Mouse (Mus musculus): ENCODE measurements around the gene Mrps25. TPM values are rescaled to one million over a fixed set of nuclear protein-coding genes. Genes with fewer than 3 reads are reported as not detected.

The Mrps25 gene
- polyA plus RNA-seq (2016; fragmentation: Nextera tagmentation; extraction: Ambion mirVana) = 69.3 and 70.5 TPM in 2 replicates

DNA sequence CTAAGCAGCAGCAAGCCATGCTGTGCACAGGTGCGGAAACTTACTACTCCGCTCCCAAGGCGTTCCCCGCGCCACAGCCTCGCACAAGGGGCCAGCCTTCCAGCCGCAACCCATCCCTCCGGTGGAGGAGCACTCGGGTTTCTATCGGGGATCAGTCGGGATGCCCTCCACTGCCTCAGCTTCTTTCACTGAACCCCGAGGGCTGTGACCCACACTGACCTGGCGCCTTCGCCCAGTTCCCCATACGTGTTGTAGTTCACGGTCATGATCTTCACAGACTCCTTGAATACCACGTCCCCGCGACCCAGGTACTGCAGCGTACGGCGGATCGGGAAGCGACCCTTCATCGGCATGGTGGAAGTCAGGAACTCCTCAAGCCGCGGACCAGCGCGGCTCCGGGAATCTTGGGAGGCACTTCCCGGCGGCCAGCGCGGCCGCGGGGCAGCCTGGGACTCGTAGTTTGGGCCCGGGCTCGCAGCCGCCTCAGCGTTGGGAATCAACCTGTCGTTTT lies at the start of gene Mrps25:
Gene Mrps25, minus strand, starts transcription at position 413 of the 511 bp plus-strand sequence.
- under 1% methylated on average over 42 of the region's 42 CpGs for WGBS (ENCODE audit: insufficient replicate concordance)
- H3K27ac ChIP-seq = peak within 1 kb of the TSS; percentile 55

DNA sequence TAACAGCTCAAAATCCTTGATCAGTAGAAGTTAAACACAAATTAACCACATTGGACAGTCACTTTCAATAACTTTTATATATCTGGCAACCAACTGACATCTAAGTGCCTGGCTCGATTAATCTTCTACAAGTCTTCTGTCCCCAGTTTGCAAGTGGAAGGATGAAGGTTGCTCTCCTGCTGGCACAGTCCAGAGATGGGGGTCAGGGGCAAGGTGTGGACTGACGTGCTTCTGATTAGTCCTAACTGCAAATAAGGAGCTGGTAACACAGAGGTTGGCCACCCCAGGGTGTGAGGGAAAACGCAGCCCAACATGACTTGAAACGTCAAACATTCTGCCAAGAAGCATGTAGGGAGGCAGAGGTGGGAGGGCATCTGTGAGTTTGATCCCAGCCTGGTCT lies 47.9 kb upstream of the Mrps25 start:
- Histone ChIP-seq H3K4me3 (no peak overlapping the region), H3K9me3 (replicated peaks) (no peaks in the 10 kb centered on the region), H3K27ac (no peak overlapping the region), H3K9ac (no peak overlapping the region), H3K4me1 (no peaks in the 10 kb centered on the region), H3K36me3 (no peaks in the 10 kb centered on the region), H3K4me2 (no peak overlapping the region), H3K27me3 (replicated peaks) (no peaks in the 10 kb centered on the region)
- 55% methylated on average over 4 of the region's 4 CpGs for WGBS (ENCODE audit: insufficient replicate concordance)
- ATAC-seq = no peak

More for the DNA sequence above, at the start of gene Mrps25:
- Histone ChIP-seq H3K9me3 (replicated peaks) (no peaks in the 10 kb centered on the region), H3K9ac (peak within 1 kb of the TSS; percentile 83), H3K4me3 (peak within 1 kb of the TSS; percentile 88), H3K27me3 (replicated peaks) (no peaks in the 10 kb centered on the region), H3K4me2 (peak within 1 kb of the TSS; percentile 87), H3K4me1 (peaks cover 39% of the 10 kb centered on the region), H3K36me3 (peaks cover 53% of the 10 kb centered on the region)
- peak; percentile 88 for ATAC-seq

- no peaks in the 10 kb centered on the region for H3K27me3 ChIP-seq (replicated peaks)
- no peak for ATAC-seq
- 43% methylated on average over 1 of the region's 1 CpGs for WGBS (ENCODE audit: insufficient replicate concordance)
- H3K4me1 ChIP-seq = no peaks in the 10 kb centered on the region
- no peak overlapping the region for H3K27ac ChIP-seq
- H3K4me2 ChIP-seq = no peak overlapping the region
- no peak overlapping the region for H3K9ac ChIP-seq
- no peaks in the 10 kb centered on the region for H3K9me3 ChIP-seq (replicated peaks)
- no peak overlapping the region for H3K4me3 ChIP-seq
- H3K36me3 ChIP-seq = no peaks in the 10 kb centered on the region
Observed at GRCm38 (mm10) chr6:92231356-92231755, 47.5 kb upstream of the Mrps25 start.

DNA sequence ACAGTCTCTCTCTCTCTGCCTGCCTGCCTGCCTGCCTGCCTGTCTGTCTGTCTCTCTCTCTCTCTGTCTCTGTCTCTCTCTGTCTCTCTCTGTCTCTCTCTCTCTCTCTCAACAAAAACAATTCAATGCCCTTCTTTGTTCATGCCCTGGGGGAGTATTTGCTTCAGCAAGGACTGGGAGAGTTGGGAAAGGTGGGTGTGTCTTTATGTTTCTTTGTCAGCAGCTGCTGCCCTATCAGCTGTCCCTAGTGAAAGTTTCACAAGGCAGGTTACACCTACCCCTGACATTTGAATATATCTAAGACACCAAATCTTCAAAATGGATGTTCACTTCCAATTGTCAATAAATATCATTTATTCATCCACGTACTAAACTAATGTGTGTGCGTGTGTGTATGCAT lies 45.8 kb upstream of the Mrps25 start:
- ATAC-seq = no peak
- no peaks in the 10 kb centered on the region for H3K4me1 ChIP-seq
- H3K9me3 ChIP-seq (replicated peaks) = no peaks in the 10 kb centered on the region
- no peak overlapping the region for H3K4me2 ChIP-seq
- no peak overlapping the region for H3K27ac ChIP-seq
- H3K36me3 ChIP-seq = no peaks in the 10 kb centered on the region
- no peak overlapping the region for H3K4me3 ChIP-seq
- 70% methylated on average over 2 of the region's 2 CpGs for WGBS (ENCODE audit: insufficient replicate concordance)
- no peaks in the 10 kb centered on the region for H3K27me3 ChIP-seq (replicated peaks)
- H3K9ac ChIP-seq = no peak overlapping the region

- Histone ChIP-seq H3K9me3 (replicated peaks) (no peaks in the 10 kb centered on the region), H3K27me3 (replicated peaks) (no peaks in the 10 kb centered on the region), H3K9ac (no peak overlapping the region), H3K36me3 (no peaks in the 10 kb centered on the region), H3K27ac (no peak overlapping the region), H3K4me1 (no peaks in the 10 kb centered on the region), H3K4me2 (no peak overlapping the region), H3K4me3 (no peak overlapping the region)
- no peak for ATAC-seq
Observed at GRCm38 (mm10) chr6:92229103-92229502, 45.3 kb upstream of the Mrps25 start.

DNA sequence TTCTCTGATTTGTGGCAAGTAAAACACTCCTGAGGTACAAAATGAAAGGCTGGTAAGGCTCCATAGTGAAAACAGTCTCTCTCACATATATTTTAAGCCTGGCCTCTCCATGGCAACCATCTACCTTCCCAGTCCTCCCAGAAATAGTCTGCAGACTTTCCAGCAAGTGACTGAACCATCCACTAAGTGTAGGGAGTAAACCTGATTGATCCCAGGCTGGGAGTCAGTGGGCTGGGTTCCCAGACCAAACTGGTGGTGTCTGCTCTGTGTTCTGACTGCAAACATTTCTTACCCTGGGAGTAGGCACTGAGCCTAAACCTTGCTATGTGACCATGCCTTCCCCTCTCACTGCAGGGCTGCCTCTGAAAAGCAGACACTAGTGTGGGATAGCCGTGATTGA lies 41.1 kb upstream of the Mrps25 start:
- WGBS (ENCODE audit: insufficient replicate concordance) = 65% methylated on average over 1 of the region's 1 CpGs
- ATAC-seq = no peak

DNA sequence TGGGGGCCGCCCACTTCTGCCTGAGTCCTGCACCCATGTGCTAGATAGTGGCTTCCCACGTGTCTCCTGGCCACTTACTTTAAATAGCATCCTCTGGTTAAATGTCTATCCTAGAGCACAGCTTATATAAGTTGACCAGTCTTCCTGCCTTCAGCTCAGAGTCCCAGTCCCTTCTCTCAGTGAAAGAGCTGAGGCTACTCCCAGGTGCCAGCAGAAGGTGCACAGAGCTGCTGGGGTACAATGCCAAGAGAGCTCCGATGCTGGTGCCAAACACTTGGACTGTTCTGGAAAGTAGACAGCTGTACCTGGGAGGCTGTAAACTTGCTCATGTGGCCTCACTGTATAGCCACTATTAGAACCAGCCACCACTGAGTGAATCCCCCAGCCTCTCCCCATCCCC lies 38.2 kb upstream of the Mrps25 start:
- no peaks in the 10 kb centered on the region for H3K4me1 ChIP-seq
- no peak overlapping the region for H3K4me3 ChIP-seq
- no peaks in the 10 kb centered on the region; the same call in 1 of the 2 replicates for H3K27me3 ChIP-seq (replicated peaks)
- H3K27ac ChIP-seq = no peak overlapping the region
- no peak overlapping the region for H3K4me2 ChIP-seq
- H3K9me3 ChIP-seq (replicated peaks) = no peaks in the 10 kb centered on the region
- ATAC-seq = no peak
- H3K36me3 ChIP-seq = no peaks in the 10 kb centered on the region
- WGBS (ENCODE audit: insufficient replicate concordance) = 60% methylated on average over 3 of the region's 3 CpGs
- H3K9ac ChIP-seq = no peak overlapping the region

More for the DNA sequence above, 41.1 kb upstream of the Mrps25 start:
- Histone ChIP-seq H3K27ac (no peak overlapping the region), H3K4me3 (no peak overlapping the region), H3K4me2 (no peak overlapping the region), H3K9ac (no peak overlapping the region), H3K36me3 (no peaks in the 10 kb centered on the region), H3K9me3 (replicated peaks) (no peaks in the 10 kb centered on the region), H3K4me1 (no peaks in the 10 kb centered on the region), H3K27me3 (replicated peaks) (no peaks in the 10 kb centered on the region; the same call in 1 of the 2 replicates)

- H3K4me2 ChIP-seq = no peak overlapping the region
- H3K9me3 ChIP-seq (replicated peaks) = no peaks in the 10 kb centered on the region
- H3K4me3 ChIP-seq = no peak overlapping the region
- ATAC-seq = 0 out of 2 replicates have a peak, but pooled peaks have one; percentile 55
- no peaks in the 10 kb centered on the region for H3K4me1 ChIP-seq
- no peaks in the 10 kb centered on the region; the same call in 1 of the 2 replicates for H3K27me3 ChIP-seq (replicated peaks)
- H3K36me3 ChIP-seq = no peaks in the 10 kb centered on the region
- no peak overlapping the region for H3K27ac ChIP-seq
- 74% methylated on average over 6 of the region's 6 CpGs for whole genome bisulfite sequencing (ENCODE audit: insufficient replicate concordance)
- no peak overlapping the region for H3K9ac ChIP-seq
Observed at GRCm38 (mm10) chr6:92221604-92222003, 37.8 kb upstream of the Mrps25 start.

- ATAC-seq = no peak
- Histone ChIP-seq H3K4me1 (peaks cover 7% of the 10 kb centered on the region), H3K27ac (no peak overlapping the region), H3K27me3 (replicated peaks) (no peaks in the 10 kb centered on the region; the same call in 1 of the 2 replicates), H3K9ac (no peak overlapping the region), H3K4me2 (no peak overlapping the region), H3K36me3 (no peaks in the 10 kb centered on the region), H3K4me3 (no peak overlapping the region), H3K9me3 (replicated peaks) (no peaks in the 10 kb centered on the region)
- 37% methylated on average over 3 of the region's 3 CpGs for WGBS (ENCODE audit: insufficient replicate concordance)
Observed at GRCm38 (mm10) chr6:92219445-92219844, 35.6 kb upstream of the Mrps25 start.

- Histone ChIP-seq H3K9me3 (replicated peaks) (no peaks in the 10 kb centered on the region), H3K36me3 (peaks cover 15% of the 10 kb centered on the region), H3K4me1 (peaks cover 20% of the 10 kb centered on the region), H3K4me3 (peak within 1 kb of the TSS; percentile 97), H3K27ac (peak within 1 kb of the TSS; percentile 90), H3K4me2 (peak within 1 kb of the TSS; percentile 94), H3K27me3 (replicated peaks) (no peaks in the 10 kb centered on the region; the same call in 1 of the 2 replicates), H3K9ac (peak within 1 kb of the TSS; percentile 94)
- ATAC-seq = peak; percentile 94
- 9% methylated on average over 35 of the region's 35 CpGs for WGBS (ENCODE audit: insufficient replicate concordance)
Observed at GRCm38 (mm10) chr6:92214773-92215449, 31.1 kb upstream of the Mrps25 start, which contains the start of gene Rbsn. Gene Rbsn (minus strand): TSS chr6:92214925.

- H3K27ac ChIP-seq = peak overlapping the region; percentile 90
- peak overlapping the region; percentile 94 for H3K9ac ChIP-seq
- peak; percentile 70 for ATAC-seq
- peaks cover 21% of the 10 kb centered on the region for H3K36me3 ChIP-seq
- peak overlapping the region; percentile 97 for H3K4me3 ChIP-seq
- peaks cover 20% of the 10 kb centered on the region for H3K4me1 ChIP-seq
- no peaks in the 10 kb centered on the region for H3K27me3 ChIP-seq (replicated peaks)
- no peaks in the 10 kb centered on the region for H3K9me3 ChIP-seq (replicated peaks)
- WGBS (ENCODE audit: insufficient replicate concordance) = under 1% methylated on average over 48 of the region's 48 CpGs
- peak overlapping the region; percentile 94 for H3K4me2 ChIP-seq
Observed at GRCm38 (mm10) chr6:92214055-92214772, 30.4 kb upstream of the Mrps25 start.

DNA sequence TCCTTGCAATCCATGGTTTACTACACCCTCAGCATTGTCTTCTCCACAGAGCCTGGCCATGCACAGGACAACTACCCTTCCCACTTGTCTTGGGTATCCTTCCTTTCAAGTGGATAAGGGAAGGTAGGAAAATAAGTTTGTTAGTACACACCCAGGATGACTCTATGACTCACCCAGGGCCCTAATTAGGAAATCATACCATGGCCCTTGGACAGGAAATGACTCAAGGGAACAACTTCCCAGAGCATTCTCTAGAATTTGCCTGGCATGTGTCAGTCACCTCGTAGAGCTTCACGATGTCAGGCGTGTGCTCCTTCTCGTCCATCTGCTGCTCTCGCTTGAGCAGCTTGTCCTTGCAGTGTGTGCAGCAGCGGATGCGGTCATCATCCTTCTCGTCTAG lies 15.6 kb upstream of the Mrps25 start:
- 81% methylated on average over 8 of the region's 8 CpGs for WGBS (ENCODE audit: insufficient replicate concordance)
- H3K9ac ChIP-seq = no peak overlapping the region
- H3K4me3 ChIP-seq = no peak overlapping the region
- H3K36me3 ChIP-seq = peaks cover 81% of the 10 kb centered on the region
- H3K27me3 ChIP-seq (replicated peaks) = no peaks in the 10 kb centered on the region
- no peaks in the 10 kb centered on the region for H3K4me1 ChIP-seq
- no peak overlapping the region for H3K4me2 ChIP-seq
- no peak overlapping the region for H3K27ac ChIP-seq
- no peaks in the 10 kb centered on the region for H3K9me3 ChIP-seq (replicated peaks)
- no peak for ATAC-seq
